Mouse (Mus musculus) urinary bladder, adult 2 months (tissue): Measurements from ENCODE around the gene Bmpr1a. TPM values are rescaled to one million over a fixed set of nuclear protein-coding genes. Genes with fewer than 3 reads are reported as not detected.

Source experiments
- polyA plus RNA-seq: library from polyadenylated mRNA; depleted of rRNA; stranded (reverse); fragments of >200 nt; gene quantifications from 2 replicates; pipeline ENCODE4 v1.2.3, GENCODE M21; 2012; rRNA removed

The Bmpr1a gene
- polyA plus RNA-seq, 1 experiment = 47.7 TPM

Other genes starting within 250 kb of the Bmpr1a start
- gene Shld2, start 192.8 kb downstream of the Bmpr1a start, polyA plus RNA-seq = 3.9 and 5.0 TPM in 2 replicates
- gene Glud1, start 192.6 kb downstream of the Bmpr1a start, polyA plus RNA-seq = 115 and 123 TPM in 2 replicates
- 714 and 1,004 TPM in 2 replicates for gene Fam25c, start 147.9 kb downstream of the Bmpr1a start, polyA plus RNA-seq
- 35.6 and 50.1 TPM in 2 replicates for gene Sncg, start 128.6 kb downstream of the Bmpr1a start, polyA plus RNA-seq
- gene Mmrn2, start 127.9 kb downstream of the Bmpr1a start, polyA plus RNA-seq = 8.0 and 14.0 TPM in 2 replicates
- gene 9230112D13Rik, start 19.5 kb upstream of the Bmpr1a start, polyA plus RNA-seq = 0.08 TPM in 1 of 2 replicates, not detected in the other
- gene Ldb3, start 85.3 kb upstream of the Bmpr1a start, polyA plus RNA-seq = 43.3 and 50.5 TPM in 2 replicates
- gene Opn4, start 96.8 kb upstream of the Bmpr1a start, polyA plus RNA-seq = not detected in 2 replicates
- 27.8 and 28.7 TPM in 2 replicates for gene Wapl, start 170.6 kb upstream of the Bmpr1a start, polyA plus RNA-seq